Mouse (Mus musculus): ENCODE results near the gene Bahcc1. TPM values are rescaled to one million over a fixed set of nuclear protein-coding genes. Genes with fewer than 3 reads are reported as not detected.
A peak's percentile ranks its signal among the peaks of the same experiment; 100 is the strongest.

Bahcc1 gene
- polyA plus RNA-seq, 1 experiment from 2014 or later, result 8.8 TPM

- Histone ChIP-seq H3K4me1 (replicated peaks; ENCODE audit: control insufficient read depth, insufficient read depth, low read length) (no peaks in the 10 kb centered on the region), H3K27ac (ENCODE audit: low read depth, low read length) (no peak overlapping the region), H3K9me3 (ENCODE audit: control insufficient read depth, low read length) (no peaks in the 10 kb centered on the region), H3K4me2 (no peak overlapping the region), H3K9ac (ENCODE audit: low read depth, low read length) (no peak overlapping the region), H3K36me3 (ENCODE audit: control insufficient read depth, insufficient read depth, low read length) (no peaks in the 10 kb centered on the region), H3K4me3 (ENCODE audit: low read depth, low read length) (no peak overlapping the region), H3K27me3 (replicated peaks; ENCODE audit: control insufficient read depth, insufficient read depth, low read length) (0 out of 2 replicates have a peak, but pooled peaks cover 2% of the 10 kb centered on the region)
- WGBS, result 62% methylated on average over 6 of the region's 6 CpGs
- DNase-seq (ENCODE audit: low spot score) (no peak), ATAC-seq (replicated peaks; ENCODE audit: low FRiP score) (no peak)
Observed at GRCm38 (mm10) chr11:120200621-120201020, 32.1 kb upstream of the Bahcc1 start.

GRCm38 (mm10) chr11:120204200-120204599, 28.5 kb upstream of the Bahcc1 start:
- no peak overlapping the region for H3K4me2 ChIP-seq
- no peak for DNase-seq (ENCODE audit: low spot score)
- 0 out of 2 replicates have a peak, but pooled peaks cover 2% of the 10 kb centered on the region for H3K27me3 ChIP-seq (replicated peaks; ENCODE audit: control insufficient read depth, insufficient read depth, low read length)

GRCm38 (mm10) chr11:120206069-120206668, 26.6 kb upstream of the Bahcc1 start:
- no peaks in the 10 kb centered on the region; the same call in 1 of the 2 replicates for H3K9me3 ChIP-seq (ENCODE audit: control insufficient read depth, low read length)
- no peaks in the 10 kb centered on the region for H3K36me3 ChIP-seq (ENCODE audit: control insufficient read depth, insufficient read depth, low read length)
- H3K27ac ChIP-seq (ENCODE audit: low read depth, low read length), result no peak overlapping the region
- no peak for DNase-seq (ENCODE audit: low spot score)
- H3K4me2 ChIP-seq, result no peak overlapping the region
- no peak overlapping the region for H3K9ac ChIP-seq (ENCODE audit: low read depth, low read length)
- ATAC-seq (replicated peaks; ENCODE audit: low FRiP score), result no peak
- H3K4me1 ChIP-seq (replicated peaks; ENCODE audit: control insufficient read depth, insufficient read depth, low read length), result 0 out of 2 replicates have a peak, but pooled peaks cover 2% of the 10 kb centered on the region
- H3K27me3 ChIP-seq (replicated peaks; ENCODE audit: control insufficient read depth, insufficient read depth, low read length), result no peaks in the 10 kb centered on the region
- 70% methylated on average over 9 of the region's 9 CpGs for WGBS
- no peak overlapping the region for H3K4me3 ChIP-seq (ENCODE audit: low read depth, low read length)

More at GRCm38 (mm10) chr11:120204200-120204599, 28.5 kb upstream of the Bahcc1 start:
- H3K4me3 ChIP-seq (ENCODE audit: low read depth, low read length), result no peak overlapping the region
- H3K9me3 ChIP-seq (ENCODE audit: control insufficient read depth, low read length), result no peaks in the 10 kb centered on the region; the same call in 1 of the 2 replicates
- H3K4me1 ChIP-seq (replicated peaks; ENCODE audit: control insufficient read depth, insufficient read depth, low read length), result no peaks in the 10 kb centered on the region
- no peak overlapping the region for H3K9ac ChIP-seq (ENCODE audit: low read depth, low read length)
- no peak for ATAC-seq (replicated peaks; ENCODE audit: low FRiP score)
- no peak overlapping the region for H3K27ac ChIP-seq (ENCODE audit: low read depth, low read length)
- H3K36me3 ChIP-seq (ENCODE audit: control insufficient read depth, insufficient read depth, low read length), result no peaks in the 10 kb centered on the region
- WGBS, result 85% methylated on average over 5 of the region's 5 CpGs

- no peaks in the 10 kb centered on the region; the same call in 1 of the 2 replicates for H3K9me3 ChIP-seq (ENCODE audit: control insufficient read depth, low read length)
- H3K27ac ChIP-seq (ENCODE audit: low read depth, low read length), result no peak overlapping the region
- no peak for ATAC-seq (replicated peaks; ENCODE audit: low FRiP score)
- WGBS, result 46% methylated on average over 5 of the region's 5 CpGs
- no peaks in the 10 kb centered on the region for H3K27me3 ChIP-seq (replicated peaks; ENCODE audit: control insufficient read depth, insufficient read depth, low read length)
- H3K4me1 ChIP-seq (replicated peaks; ENCODE audit: control insufficient read depth, insufficient read depth, low read length), result 0 out of 2 replicates have a peak, but pooled peaks cover 2% of the 10 kb centered on the region
- H3K36me3 ChIP-seq (ENCODE audit: control insufficient read depth, insufficient read depth, low read length), result no peaks in the 10 kb centered on the region
- DNase-seq (ENCODE audit: low spot score), result no peak
- H3K4me3 ChIP-seq (ENCODE audit: low read depth, low read length), result no peak overlapping the region
- no peak overlapping the region for H3K9ac ChIP-seq (ENCODE audit: low read depth, low read length)
- no peak overlapping the region for H3K4me2 ChIP-seq
Observed at GRCm38 (mm10) chr11:120206669-120207090, 26.1 kb upstream of the Bahcc1 start.

GRCm38 (mm10) chr11:120208848-120209247, 23.9 kb upstream of the Bahcc1 start:
- no peak for ATAC-seq (replicated peaks; ENCODE audit: low FRiP score)
- H3K4me2 ChIP-seq, result no peak overlapping the region
- no peak overlapping the region for H3K9ac ChIP-seq (ENCODE audit: low read depth, low read length)
- no peaks in the 10 kb centered on the region; the same call in 1 of the 2 replicates for H3K36me3 ChIP-seq (ENCODE audit: control insufficient read depth, insufficient read depth, low read length)
- H3K4me1 ChIP-seq (replicated peaks; ENCODE audit: control insufficient read depth, insufficient read depth, low read length), result 0 out of 2 replicates have a peak, but pooled peaks cover 2% of the 10 kb centered on the region
- H3K27me3 ChIP-seq (replicated peaks; ENCODE audit: control insufficient read depth, insufficient read depth, low read length), result no peaks in the 10 kb centered on the region
- DNase-seq (ENCODE audit: low spot score), result no peak
- H3K9me3 ChIP-seq (ENCODE audit: control insufficient read depth, low read length), result no peaks in the 10 kb centered on the region; the same call in 1 of the 2 replicates
- no peak overlapping the region for H3K27ac ChIP-seq (ENCODE audit: low read depth, low read length)
- 53% methylated on average over 2 of the region's 2 CpGs for WGBS
- no peak overlapping the region for H3K4me3 ChIP-seq (ENCODE audit: low read depth, low read length)

GRCm38 (mm10) chr11:120209462-120209861, 23.3 kb upstream of the Bahcc1 start:
- no peaks in the 10 kb centered on the region for H3K27me3 ChIP-seq (replicated peaks; ENCODE audit: control insufficient read depth, insufficient read depth, low read length)
- no peak overlapping the region for H3K9ac ChIP-seq (ENCODE audit: low read depth, low read length)
- H3K4me2 ChIP-seq, result no peak overlapping the region
- H3K4me1 ChIP-seq (replicated peaks; ENCODE audit: control insufficient read depth, insufficient read depth, low read length), result 0 out of 2 replicates have a peak, but pooled peaks cover 2% of the 10 kb centered on the region
- WGBS, result 60% methylated on average over 8 of the region's 8 CpGs
- H3K27ac ChIP-seq (ENCODE audit: low read depth, low read length), result no peak overlapping the region
- no peaks in the 10 kb centered on the region; the same call in 1 of the 2 replicates for H3K9me3 ChIP-seq (ENCODE audit: control insufficient read depth, low read length)
- no peaks in the 10 kb centered on the region; the same call in 1 of the 2 replicates for H3K36me3 ChIP-seq (ENCODE audit: control insufficient read depth, insufficient read depth, low read length)
- DNase-seq (ENCODE audit: low spot score) (no peak), ATAC-seq (replicated peaks; ENCODE audit: low FRiP score) (no peak)
- no peak overlapping the region for H3K4me3 ChIP-seq (ENCODE audit: low read depth, low read length)

GRCm38 (mm10) chr11:120215726-120216241, 17.0 kb upstream of the Bahcc1 start:
- Histone ChIP-seq H3K27me3 (replicated peaks; ENCODE audit: control insufficient read depth, insufficient read depth, low read length) (no peaks in the 10 kb centered on the region; the same call in 1 of the 2 replicates), H3K4me3 (ENCODE audit: low read depth, low read length) (no peak overlapping the region), H3K36me3 (ENCODE audit: control insufficient read depth, insufficient read depth, low read length) (no peaks in the 10 kb centered on the region; the same call in 1 of the 2 replicates), H3K9ac (ENCODE audit: low read depth, low read length) (no peak overlapping the region), H3K4me1 (replicated peaks; ENCODE audit: control insufficient read depth, insufficient read depth, low read length) (peaks cover 40% of the 10 kb centered on the region), H3K9me3 (ENCODE audit: control insufficient read depth, low read length) (no peaks in the 10 kb centered on the region), H3K4me2 (peak overlapping the region; percentile 11; the same call in 1 of the 2 replicates), H3K27ac (ENCODE audit: low read depth, low read length) (peak overlapping the region; percentile 79)
- DNase-seq (ENCODE audit: low spot score), result no peak
- ATAC-seq (replicated peaks; ENCODE audit: low FRiP score), result peak; percentile 24
- 42% methylated on average over 10 of the region's 10 CpGs for WGBS

- ATAC-seq (replicated peaks; ENCODE audit: low FRiP score) (peak; percentile 67), DNase-seq (ENCODE audit: low spot score) (no peak)
- 14% methylated on average over 11 of the region's 11 CpGs for WGBS
- no peak overlapping the region for H3K4me3 ChIP-seq (ENCODE audit: low read depth, low read length)
- H3K36me3 ChIP-seq (ENCODE audit: control insufficient read depth, insufficient read depth, low read length), result no peaks in the 10 kb centered on the region; the same call in 1 of the 2 replicates
- no peaks in the 10 kb centered on the region; the same call in 1 of the 2 replicates for H3K27me3 ChIP-seq (replicated peaks; ENCODE audit: control insufficient read depth, insufficient read depth, low read length)
- no peak overlapping the region for H3K9ac ChIP-seq (ENCODE audit: low read depth, low read length)
- H3K27ac ChIP-seq (ENCODE audit: low read depth, low read length), result peak overlapping the region; percentile 79
- peaks cover 42% of the 10 kb centered on the region for H3K4me1 ChIP-seq (replicated peaks; ENCODE audit: control insufficient read depth, insufficient read depth, low read length)
- peak overlapping the region; percentile 11 for H3K4me2 ChIP-seq
- no peaks in the 10 kb centered on the region for H3K9me3 ChIP-seq (ENCODE audit: control insufficient read depth, low read length)
Observed at GRCm38 (mm10) chr11:120216540-120217324, 16.0 kb upstream of the Bahcc1 start.

Data from liver, embryonic 11.5 days (tissue).